Mouse (Mus musculus) bone marrow, adult 2 months (tissue): ENCODE data around the gene Tmem171. TPM values are rescaled to one million over a fixed set of nuclear protein-coding genes. Genes with fewer than 3 reads are reported as not detected.

Experiments
- H3K27ac ChIP-seq: fragments of 200-500 bp; 2 replicates; pipeline ENCODE4 v1.5.1; 2012; ENCODE audit warnings: low read depth, mild to moderate bottlenecking, control low read depth, inconsistent platforms, low read length; ENCODE audit not compliant: control insufficient read depth, poor library complexity, insufficient read depth
- H3K4me1 ChIP-seq: fragments of 200-500 bp; 2 replicates; pipeline ENCODE4 v1.6.1; 2011; ENCODE audit warnings: low read length; ENCODE audit not compliant: control insufficient read depth, insufficient read depth
- H3K4me3 ChIP-seq: fragments of 200-500 bp; replicated peaks from 2 replicates; pipeline ENCODE3; 2011; ENCODE audit warnings: mild to moderate bottlenecking, low read depth, low read length, control low read depth; ENCODE audit not compliant: control insufficient read depth
- CTCF ChIP-seq: fragments of 200-500 bp; IDR thresholded peaks from 2 replicates; pipeline ENCODE4 v1.5.1; 2011; ENCODE audit warnings: low read length, control low read depth; ENCODE audit not compliant: control insufficient read depth, insufficient read depth
- POLR2A ChIP-seq: fragments of 200-500 bp; IDR thresholded peaks from 2 replicates; pipeline ENCODE4 v1.6.1; 2011; ENCODE audit warnings: low read depth, mild to moderate bottlenecking, control low read depth, low read length, borderline replicate concordance; ENCODE audit not compliant: control insufficient read depth
- WGBS: fragments of 180-500 bp; shearing (Covaris S2); methylation state at CpG from one replicate; pipeline ENCODE4 v1.1.7; 2018; 5-methylcytosine and 5-hydroxymethylcytosine counted together
- polyA plus RNA-seq: library from polyadenylated mRNA; stranded (reverse); fragments of >200 nt; gene quantifications from 2 replicates; pipeline ENCODE4 v1.2.4, GENCODE M21; 2011; ENCODE audit warnings: low replicate concordance; ENCODE audit not compliant: missing spikeins, insufficient read depth, insufficient read length

The Tmem171 gene
- polyA plus RNA-seq, 1 experiment: not detected

- 80% methylated on average over 5 of the region's 5 CpGs for WGBS
Measured at GRCm38 (mm10) chr13:98699982-98700540, 5.4 kb upstream of the Tmem171 start.

GRCm38 (mm10) chr13:98699051-98699744 is 4.6 kb upstream of the Tmem171 start:
- 75% methylated on average over 14 of the region's 14 CpGs for WGBS
- Histone ChIP-seq H3K27ac (no peak overlapping the region), H3K4me1 (no peaks in the 10 kb centered on the region), H3K4me3 (no peak overlapping the region)
- TF ChIP-seq POLR2A: no peak
- TF ChIP-seq CTCF: no peak

More at GRCm38 (mm10) chr13:98699982-98700540, 5.4 kb upstream of the Tmem171 start:
- H3K4me1 ChIP-seq: no peaks in the 10 kb centered on the region
- H3K4me3 ChIP-seq: no peak overlapping the region
- no peak overlapping the region for H3K27ac ChIP-seq
- TF ChIP-seq CTCF (no peak), POLR2A (no peak)

GRCm38 (mm10) chr13:98696716-98697115 is 2.1 kb upstream of the Tmem171 start:
- TF ChIP-seq CTCF (no peak), POLR2A (no peak)
- H3K4me1 ChIP-seq: peaks cover 1% of the 10 kb centered on the region; the same call in 1 of the 2 replicates
- no peak overlapping the region for H3K4me3 ChIP-seq
- H3K27ac ChIP-seq: no peak overlapping the region
- WGBS: 82% methylated on average over 3 of the region's 3 CpGs

GRCm38 (mm10) chr13:98695546-98695945 is 912 bp upstream of the Tmem171 start:
- Histone ChIP-seq H3K4me3 (no peak overlapping the region), H3K4me1 (peaks cover 1% of the 10 kb centered on the region; the same call in 1 of the 2 replicates), H3K27ac (no peak overlapping the region)
- WGBS: 65% methylated on average over 2 of the region's 2 CpGs
- TF ChIP-seq CTCF: no peak
- TF ChIP-seq POLR2A: no peak

DNA sequence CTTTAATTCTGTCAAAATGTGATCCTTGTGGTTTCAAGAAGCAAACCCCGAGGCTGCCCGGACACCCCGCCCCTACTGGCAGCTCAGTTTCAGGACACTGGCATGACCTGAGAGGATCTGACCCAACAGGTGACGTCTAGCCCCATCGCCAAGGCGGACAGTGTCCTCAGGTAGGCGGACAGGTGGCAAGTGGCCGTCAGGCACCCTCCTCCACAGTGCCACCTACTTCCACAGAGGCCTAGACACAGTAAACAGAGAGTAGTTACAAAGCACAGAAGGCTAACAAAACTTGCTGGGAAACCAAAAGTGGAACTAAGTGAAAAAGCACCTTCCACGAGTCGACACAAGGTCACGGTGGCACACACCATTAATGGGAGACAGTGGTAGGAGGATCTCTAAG is 1.3 kb downstream of the Tmem171 start:
- 41% methylated on average over 11 of the region's 11 CpGs for WGBS
- Histone ChIP-seq H3K4me1 (peaks cover 1% of the 10 kb centered on the region; the same call in 1 of the 2 replicates), H3K4me3 (peak overlapping the region; percentile 44), H3K27ac (peak overlapping the region; percentile 19; the same call in 1 of the 2 replicates)
- TF ChIP-seq POLR2A (no peak), CTCF (no peak)

GRCm38 (mm10) chr13:98691956-98692515 is 2.6 kb downstream of the Tmem171 start:
- H3K27ac ChIP-seq: no peak overlapping the region
- peaks cover 1% of the 10 kb centered on the region; the same call in 1 of the 2 replicates for H3K4me1 ChIP-seq
- no peak overlapping the region for H3K4me3 ChIP-seq
- WGBS: 57% methylated on average over 13 of the region's 13 CpGs
- TF ChIP-seq CTCF (no peak), POLR2A (no peak)

GRCm38 (mm10) chr13:98690886-98691285 is 3.7 kb downstream of the Tmem171 start:
- H3K4me3 ChIP-seq: no peak overlapping the region
- H3K27ac ChIP-seq: no peak overlapping the region
- no peak for TF ChIP-seq POLR2A

DNA sequence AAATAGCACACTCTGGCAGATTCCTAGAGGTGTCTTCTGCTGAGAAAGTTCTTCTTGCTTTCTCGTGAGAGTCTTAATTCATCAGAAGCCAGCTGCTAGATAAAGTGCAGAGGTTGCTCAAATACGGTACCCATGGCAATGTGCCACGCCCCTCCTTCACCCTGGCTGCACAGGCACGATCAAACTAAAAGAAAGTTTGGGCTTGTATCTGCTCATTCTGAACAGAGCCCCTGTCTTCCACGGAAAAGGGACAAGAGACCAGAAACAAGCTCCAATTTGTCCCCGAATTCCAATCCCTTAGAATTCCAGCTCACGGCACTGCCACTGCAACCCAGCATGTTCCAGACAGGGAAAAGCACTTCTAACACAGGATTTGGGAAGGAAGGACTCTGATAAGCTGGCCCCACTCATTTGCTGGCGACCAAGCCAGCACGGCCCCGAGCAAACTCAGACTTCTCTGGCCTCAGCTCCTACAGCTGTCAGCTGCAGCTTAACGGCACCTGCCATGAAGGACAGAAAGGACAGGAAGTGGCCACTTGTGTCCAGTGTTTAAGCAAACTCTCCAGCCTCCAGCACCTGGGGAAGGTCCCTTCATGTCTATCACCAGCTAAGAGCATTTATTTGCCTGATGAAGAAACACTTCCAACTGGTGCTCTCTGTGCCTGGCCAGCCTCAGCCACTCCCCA is 4.9 kb downstream of the Tmem171 start:
- Histone ChIP-seq H3K4me1 (peaks cover 1% of the 10 kb centered on the region; the same call in 1 of the 2 replicates), H3K27ac (no peak overlapping the region), H3K4me3 (no peak overlapping the region)
- no peak for TF ChIP-seq CTCF
- TF ChIP-seq POLR2A: no peak
- WGBS: 76% methylated on average over 11 of the region's 11 CpGs

More at GRCm38 (mm10) chr13:98690886-98691285, 3.7 kb downstream of the Tmem171 start:
- H3K4me1 ChIP-seq: peaks cover 1% of the 10 kb centered on the region; the same call in 1 of the 2 replicates
- 88% methylated on average over 11 of the region's 11 CpGs for WGBS
